In the genomic region with DNA sequence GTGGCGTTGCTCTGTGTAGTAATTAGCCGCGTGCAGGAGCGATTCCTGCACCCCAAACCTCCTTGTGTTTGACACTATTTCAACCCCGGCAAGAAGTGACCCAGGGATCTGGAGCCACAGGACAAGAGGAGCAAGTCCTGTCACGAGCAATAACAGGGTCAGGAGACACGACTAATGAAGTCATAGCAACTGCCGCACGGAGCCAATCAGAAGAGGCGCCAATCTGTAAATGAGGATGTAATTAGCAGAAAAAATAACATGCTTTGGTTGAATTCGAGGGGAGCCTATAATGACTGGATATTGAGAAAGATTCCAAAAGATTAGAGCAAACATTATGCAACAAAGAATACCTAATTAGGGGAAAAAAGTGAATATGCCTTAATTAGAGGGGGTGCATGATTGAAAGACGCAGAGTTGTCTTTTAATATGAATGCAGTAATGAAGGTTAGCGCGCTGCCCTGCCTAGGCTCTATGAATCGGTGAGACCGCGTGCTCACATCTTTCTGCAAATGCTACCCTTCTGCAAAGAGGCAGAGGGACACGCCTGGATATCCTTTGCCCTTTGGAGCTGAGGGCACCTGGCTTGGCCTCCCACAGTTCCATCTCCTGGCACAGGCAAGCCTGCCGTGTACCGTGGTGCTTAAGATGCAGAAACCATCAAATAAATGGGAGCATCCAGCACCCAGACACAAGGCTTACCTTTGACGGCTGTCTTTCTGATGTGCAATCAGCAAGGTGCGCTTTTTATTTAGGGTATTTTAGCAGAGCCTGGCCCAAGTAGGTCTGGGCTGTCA, we compare ENCODE assay signal across 14 mouse cellular contexts.
DNase-seq lines count a peak whose midpoint lies in the region; ATAC-seq and TF ChIP-seq lines count a peak whose summit lies in the region.
"Had no signal": no experiment of that assay in that cellular context is flagged by ENCODE, and none has a peak within 500 bp of the region (broad histone marks: within the 10 kb centered on the region; RNA-seq: fewer than 3 reads in every experiment).

No protein-coding gene starts in this region.

- peak overlapping the region; percentile 30 for H3K4me3 ChIP-seq in forebrain, embryonic 13.5 days
- H3K4me3 ChIP-seq in neural tube, embryonic 13.5 days = no peak overlapping the region
- H3K4me3 ChIP-seq: embryonic facial prominence, embryonic 15.5 days; heart, adult 2 months had no signal

- H3K4me2 ChIP-seq in forebrain, embryonic 13.5 days = peak overlapping the region; percentile 55
- peak overlapping the region; percentile 13; the same call in 1 of the 2 replicates for H3K4me2 ChIP-seq in neural tube, embryonic 13.5 days
- H3K4me2 ChIP-seq: embryonic facial prominence, embryonic 15.5 days had no signal

- H3K27me3 ChIP-seq in forebrain, embryonic 13.5 days = peaks cover 13% of the 10 kb centered on the region
- H3K27me3 ChIP-seq in neural tube, embryonic 13.5 days = no peaks in the 10 kb centered on the region
- H3K27me3 ChIP-seq: embryonic facial prominence, embryonic 15.5 days had no signal

- no peak for TF ChIP-seq CTCF in brain, embryonic 14.5 days (IDR thresholded peaks at IDR 0.05; ENCODE audit: borderline replicate concordance, extremely low read depth, insufficient read depth, insufficient read length)

- peaks cover 31% of the 10 kb centered on the region for H3K4me1 ChIP-seq in forebrain, embryonic 13.5 days
- H3K4me1 ChIP-seq in neural tube, embryonic 13.5 days (replicated peaks) = peaks cover 39% of the 10 kb centered on the region
- H3K4me1 ChIP-seq: embryonic facial prominence, embryonic 15.5 days had no signal

- peak; percentile 79 for ATAC-seq in forebrain, embryonic 13.5 days
- ATAC-seq in neural tube, embryonic 13.5 days (ENCODE audit: low read depth) = peak; percentile 33; the same call in 1 of the 2 replicates
- ATAC-seq: intestine, embryonic 16.5 days had no signal

- H3K27ac ChIP-seq in forebrain, embryonic 13.5 days = peak overlapping the region; percentile 40
- peak overlapping the region; percentile 84 for H3K27ac ChIP-seq in neural tube, embryonic 13.5 days (replicated peaks)
- H3K27ac ChIP-seq: embryonic facial prominence, embryonic 15.5 days; heart, adult 2 months had no signal

- peak; percentile 9 to 16 for DNase-seq in layer of hippocampus, postnatal 14 days (ENCODE audit: low spot score in 2 of 2)
- DNase-seq in layer of hippocampus, adult 9-10 months (ENCODE audit: low spot score) = no peak
- DNase-seq in brain, embryonic 14.5 days (ENCODE audit: low read depth) = peak; percentile 88
- no peak for DNase-seq in cerebellum, adult 9-11 months
- DNase-seq in cerebellum, postnatal 10 days = no peak
- DNase-seq: heart, adult 2 months; heart, postnatal 10 days; kidney, postnatal 4 days; lung, adult 18-20 months; thymus, postnatal 14 days had no signal

- WGBS in forebrain, embryonic 13.5 days = 21% methylated on average over 22 of the region's 22 CpGs
- WGBS in neural tube, embryonic 13.5 days = 62% methylated on average over 22 of the region's 22 CpGs

- no peaks in the 10 kb centered on the region for H3K36me3 ChIP-seq in forebrain, embryonic 13.5 days (ENCODE audit: poor library complexity, severe bottlenecking)
- no peaks in the 10 kb centered on the region for H3K36me3 ChIP-seq in neural tube, embryonic 13.5 days
- H3K36me3 ChIP-seq: embryonic facial prominence, embryonic 15.5 days had no signal

- H3K9ac ChIP-seq in forebrain, embryonic 13.5 days = 0 out of 2 replicates have a peak overlapping the region, but pooled peaks have one; percentile 8
- H3K9ac ChIP-seq in neural tube, embryonic 13.5 days = peak overlapping the region; percentile 31; the same call in 1 of the 2 replicates
- H3K9ac ChIP-seq: embryonic facial prominence, embryonic 15.5 days had no signal

- H3K9me3 ChIP-seq in forebrain, embryonic 13.5 days (replicated peaks) = no peaks in the 10 kb centered on the region
- no peaks in the 10 kb centered on the region for H3K9me3 ChIP-seq in neural tube, embryonic 13.5 days
- H3K9me3 ChIP-seq: embryonic facial prominence, embryonic 15.5 days had no signal

- no peak for TF ChIP-seq POLR2A in brain, embryonic 14.5 days (IDR thresholded peaks at IDR 0.05; ENCODE audit: borderline replicate concordance, extremely low read depth, insufficient read depth, insufficient read length, poor library complexity, severe bottlenecking)

Comparison
In these comparisons a context has a peak if more than half of its experiments do, and no peak if none do; other contexts are left out.
1. DNase-seq: peak in layer of hippocampus, postnatal 14 days (2 of 2) and brain, embryonic 14.5 days (single experiment); none in layer of hippocampus, adult 9-10 months (single experiment), cerebellum, adult 9-11 months (single experiment) and cerebellum, postnatal 10 days (0 of 2).